Mouse (Mus musculus) mesoderm, embryonic 11.5 days (tissue): Measurements from ENCODE around the gene Zbtb21.
A peak's percentile ranks its signal among the peaks of the same experiment; 100 is the strongest.
"Not testable (repeated sequence)": the region's sequence is repeated elsewhere in the genome, so short reads cannot be mapped to it uniquely, and the experiment has no call there.

ENCODE experiments used
- DNase-seq: peaks from one replicate; pipeline ENCODE4 v3.0.0-alpha.2; 2012; ENCODE audit warnings: low read depth, low spot score

Zbtb21 gene

DNA sequence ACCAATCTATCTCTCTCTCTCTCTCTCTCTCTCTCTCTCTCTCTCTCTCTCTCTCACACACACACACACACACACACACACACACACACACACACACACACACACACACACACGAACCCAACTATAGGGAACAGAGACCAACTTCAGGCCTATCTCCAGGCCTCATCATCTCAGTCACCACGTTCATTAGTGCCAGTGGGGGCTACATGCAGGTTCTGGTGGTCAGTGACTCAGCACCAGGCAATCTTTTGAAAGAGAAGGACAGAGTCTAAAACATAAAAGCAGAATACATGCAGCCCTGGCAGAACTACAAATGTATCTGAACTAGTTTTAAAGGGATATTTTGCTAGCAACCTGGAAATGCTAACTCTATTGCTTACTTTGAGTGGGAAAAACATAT, 15.4 kb downstream of the Zbtb21 start:
- not testable (repeated sequence) for DNase-seq

DNA sequence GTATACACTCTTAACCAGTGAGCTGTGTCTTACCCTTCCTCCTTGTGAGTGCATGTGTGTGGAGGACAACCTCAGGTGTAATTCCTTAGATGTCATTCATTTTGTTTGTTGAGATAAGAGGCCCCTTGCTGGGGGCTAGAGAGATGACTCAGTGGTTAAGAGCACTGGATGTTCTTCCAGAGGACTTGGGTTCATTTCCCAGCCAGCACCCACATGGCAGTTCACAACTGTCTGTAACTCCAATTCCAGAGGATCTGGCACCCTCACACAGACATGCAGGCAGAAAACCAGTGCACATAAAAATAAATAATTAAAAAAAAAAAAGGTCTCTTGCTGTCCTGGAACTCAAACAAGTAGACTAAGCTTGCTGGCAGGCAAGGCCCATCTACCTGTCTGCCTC, 20.6 kb downstream of the Zbtb21 start:
- no peak for DNase-seq

DNA sequence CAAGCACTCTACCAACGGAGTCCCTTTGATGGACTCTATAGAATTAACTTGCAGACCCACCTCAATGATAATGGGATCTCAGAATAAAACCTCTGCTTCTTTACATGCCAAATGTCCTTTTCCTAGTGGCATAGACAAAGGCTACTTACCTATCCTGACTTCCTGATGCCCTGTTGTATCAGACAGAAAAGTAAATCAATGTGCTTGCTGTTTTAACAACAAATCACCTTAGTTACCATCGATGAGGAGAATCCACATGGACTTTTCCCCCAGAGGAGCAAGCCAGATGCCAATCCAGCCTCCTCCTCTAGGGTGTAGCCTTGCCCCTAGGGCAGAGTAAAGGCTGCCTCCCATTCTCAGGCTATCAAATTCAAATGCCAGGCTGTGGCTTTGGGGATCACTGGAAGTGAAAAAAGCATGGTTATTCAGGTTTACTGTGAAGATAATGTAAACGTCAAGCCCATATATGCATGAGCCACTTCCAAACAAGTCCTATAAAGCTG, 21.9 kb downstream of the Zbtb21 start:
- no peak for DNase-seq

DNA sequence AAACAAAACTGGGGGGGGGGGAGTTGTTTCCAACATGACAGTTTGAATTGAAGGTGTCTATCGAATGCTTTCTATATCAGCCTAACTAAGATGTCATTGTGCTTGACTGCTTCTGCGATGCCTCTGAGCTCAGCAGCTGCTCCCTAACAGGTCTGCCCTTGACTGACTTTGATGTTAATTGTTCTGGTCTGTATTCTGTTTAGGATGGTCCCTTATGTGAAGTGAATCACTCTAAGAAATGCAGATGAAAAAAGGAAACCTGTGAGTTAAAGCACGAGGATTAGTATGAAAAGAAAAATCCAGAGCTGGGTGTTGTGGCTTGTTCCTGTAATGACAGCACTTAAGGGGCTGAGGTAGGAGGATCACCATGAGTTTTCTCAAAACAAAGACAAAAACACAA, 26.6 kb downstream of the Zbtb21 start:
- DNase-seq: no peak

DNA sequence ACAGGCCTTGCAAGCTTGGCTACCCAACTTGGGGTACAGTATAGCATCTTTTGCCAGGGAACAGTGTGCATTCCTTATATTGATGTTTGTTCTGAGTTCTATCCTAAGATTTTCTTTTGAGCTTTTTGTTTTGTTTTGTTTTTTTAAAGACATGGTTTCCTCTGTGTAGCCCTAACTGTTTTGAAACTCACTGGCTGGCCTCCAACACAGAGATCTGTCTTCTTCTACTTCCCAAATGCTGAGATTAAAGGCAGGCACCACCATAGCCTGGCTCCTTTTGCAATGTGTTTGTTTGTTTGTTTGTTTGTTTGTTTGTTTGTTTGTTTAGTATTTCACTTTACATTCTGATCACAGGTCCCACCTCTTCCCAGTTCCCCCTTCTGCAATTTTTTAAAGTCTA, 32.2 kb downstream of the Zbtb21 start:
- DNase-seq: no peak

DNA sequence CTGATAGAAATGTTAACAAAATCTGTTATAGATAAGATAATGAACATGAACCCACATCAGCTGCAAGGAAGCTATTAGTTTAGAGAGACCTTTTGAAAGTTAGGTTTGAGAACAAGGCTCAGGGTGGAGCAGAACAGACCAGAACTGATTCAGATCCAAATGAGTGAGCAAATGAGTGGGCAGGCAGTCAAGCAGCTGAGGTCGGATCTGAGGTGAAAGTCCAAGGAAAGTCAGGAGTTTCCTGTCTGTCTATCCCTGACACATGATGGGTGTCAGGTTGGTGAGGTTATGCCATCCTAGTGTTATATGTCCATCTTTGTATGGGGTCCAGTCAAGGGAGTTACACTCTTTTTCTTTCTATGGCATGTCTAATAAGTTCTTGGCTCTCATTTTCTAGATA, 32.9 kb downstream of the Zbtb21 start:
- DNase-seq: no peak

DNA sequence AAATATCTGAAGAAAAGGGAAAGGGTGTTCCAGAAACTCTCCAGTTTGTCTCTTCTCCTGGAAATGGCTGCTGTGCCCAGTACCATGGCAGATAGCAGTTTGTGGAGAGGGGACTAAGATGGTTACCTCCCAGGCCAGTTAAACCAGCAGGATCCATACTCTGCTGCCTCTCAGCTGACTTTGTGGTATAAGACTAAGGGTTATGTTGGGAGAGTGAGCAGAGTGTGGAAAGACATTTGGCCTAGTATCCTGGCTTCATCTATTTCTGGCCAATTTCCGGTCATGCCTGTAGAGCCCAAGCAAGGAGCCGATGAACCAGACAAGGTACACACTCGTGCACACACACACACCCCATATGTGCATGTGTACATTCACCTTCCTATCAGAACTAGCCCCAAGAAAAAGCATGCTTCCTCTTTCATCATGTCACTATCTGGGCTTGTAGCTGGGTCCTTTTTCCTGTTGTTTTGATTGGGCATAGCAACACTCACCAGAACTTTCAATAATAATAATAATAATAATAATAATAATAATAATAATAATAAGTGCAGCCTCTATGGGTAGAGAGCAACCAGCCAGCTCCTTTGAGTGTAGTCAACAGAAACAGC, 35.0 kb downstream of the Zbtb21 start:
- no peak for DNase-seq

DNA sequence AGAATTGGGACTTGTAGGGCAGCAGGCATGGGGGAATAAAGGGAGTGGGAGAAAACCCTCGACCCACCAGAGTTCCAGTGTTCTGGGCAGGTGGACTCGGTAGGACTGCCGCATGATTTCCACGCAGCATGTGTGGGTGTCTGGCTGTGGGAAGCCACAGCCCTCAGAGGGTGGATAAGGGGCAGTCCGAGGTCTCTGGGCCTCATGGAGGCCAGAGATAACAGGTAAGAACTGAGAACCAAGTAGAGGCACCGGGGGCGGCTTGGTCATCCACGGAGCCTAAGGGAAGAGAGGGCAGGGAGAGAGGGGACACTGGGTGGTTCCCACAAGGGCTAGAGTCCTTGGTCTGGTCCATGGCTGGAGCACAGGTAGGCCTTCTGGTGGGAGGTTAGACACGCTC, 36.0 kb downstream of the Zbtb21 start:
- no peak for DNase-seq

DNA sequence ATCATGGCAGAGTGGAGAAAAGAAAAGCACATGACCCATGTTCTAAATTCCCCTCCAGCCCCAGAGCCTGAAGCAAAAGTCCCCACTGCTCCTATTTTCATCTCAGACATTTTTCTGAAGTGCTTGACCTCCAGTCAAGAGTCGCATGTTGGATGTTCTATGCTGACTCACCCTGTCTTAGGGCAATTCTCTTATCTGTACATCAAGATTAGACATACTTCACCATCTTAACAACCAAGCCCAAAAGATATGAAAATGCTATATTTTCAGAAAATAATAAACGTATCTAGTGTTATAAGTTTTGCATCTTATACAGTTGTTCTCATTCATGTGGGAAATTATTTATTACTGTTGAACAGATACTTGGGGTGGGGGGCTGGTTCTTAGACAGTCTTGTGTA, 36.7 kb downstream of the Zbtb21 start:
- DNase-seq: no peak

GRCm38 (mm10) chr16:97923700-97924099, 38.7 kb downstream of the Zbtb21 start:
- DNase-seq: no peak

- DNase-seq: no peak
Observed at GRCm38 (mm10) chr16:97922779-97923126, 39.7 kb downstream of the Zbtb21 start.

- DNase-seq: peak; percentile 71
Observed at GRCm38 (mm10) chr16:97921961-97922778, 40.3 kb downstream of the Zbtb21 start.

- no peak for DNase-seq
Observed at GRCm38 (mm10) chr16:97920621-97921020, 41.8 kb downstream of the Zbtb21 start.

GRCm38 (mm10) chr16:97919793-97920192, 42.6 kb downstream of the Zbtb21 start:
- DNase-seq: no peak

DNA sequence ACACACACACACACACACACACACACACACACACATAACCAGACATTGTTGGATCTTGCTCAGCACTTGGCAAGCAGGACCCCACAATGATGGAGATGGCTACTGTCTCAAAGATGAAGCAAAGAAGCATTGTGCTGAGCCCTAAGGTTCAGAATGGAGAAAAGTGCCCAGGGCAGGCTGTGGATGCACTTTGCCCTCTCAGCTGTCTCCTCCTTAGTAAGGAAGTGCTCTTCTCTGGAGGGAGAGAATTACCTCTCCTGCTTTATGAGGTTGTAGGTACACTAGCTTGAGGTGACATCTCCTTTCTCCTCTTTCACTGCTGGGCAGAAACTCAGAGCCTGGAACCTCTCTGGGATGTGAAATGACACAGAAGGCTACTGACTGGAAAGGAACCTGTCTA, 49.5 kb downstream of the Zbtb21 start:
- DNase-seq: no peak

DNA sequence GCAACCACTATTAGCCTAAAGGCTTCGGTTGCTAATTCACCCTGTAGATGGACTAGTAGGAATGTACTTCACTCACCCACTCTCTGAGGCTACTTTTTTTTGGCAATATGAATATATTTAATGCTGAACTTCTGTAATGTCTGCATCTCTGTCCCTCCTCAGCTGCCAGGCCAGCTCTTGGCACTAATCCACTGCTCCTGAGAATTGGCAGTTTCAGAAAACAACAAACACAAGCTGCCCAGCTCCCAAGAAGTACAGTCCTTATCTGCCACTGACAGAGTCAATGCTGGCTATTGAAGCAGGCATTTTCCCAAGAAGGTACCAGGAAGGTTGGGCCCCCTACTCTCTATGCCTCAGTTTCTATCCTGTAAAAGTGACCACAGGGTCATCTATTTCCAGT, 53.1 kb downstream of the Zbtb21 start:
- DNase-seq: no peak

DNA sequence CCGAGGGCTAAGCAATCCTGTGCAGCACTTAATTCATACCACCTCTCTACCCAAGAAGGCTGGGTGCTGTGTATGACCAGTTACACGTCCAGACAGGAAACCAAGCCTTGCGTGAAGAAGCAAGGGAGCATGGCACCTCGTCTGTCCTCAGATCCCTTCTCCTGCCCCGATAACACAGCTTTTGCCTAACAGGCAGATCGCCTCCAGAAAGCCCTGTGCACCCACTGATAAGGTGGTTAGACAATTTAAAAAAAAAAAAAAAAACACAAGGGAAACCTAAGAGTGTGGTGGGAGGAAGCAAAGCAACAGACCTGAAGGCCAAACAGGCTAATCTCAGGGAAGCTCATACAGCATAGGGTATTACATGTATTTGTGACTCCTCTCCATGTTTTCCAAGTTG, 54.9 kb downstream of the Zbtb21 start:
- DNase-seq: no peak

- no peak for DNase-seq
Observed at GRCm38 (mm10) chr16:97906337-97906736, 56.1 kb downstream of the Zbtb21 start.

GRCm38 (mm10) chr16:97905449-97905991, 56.9 kb downstream of the Zbtb21 start:
- no peak for DNase-seq

DNA sequence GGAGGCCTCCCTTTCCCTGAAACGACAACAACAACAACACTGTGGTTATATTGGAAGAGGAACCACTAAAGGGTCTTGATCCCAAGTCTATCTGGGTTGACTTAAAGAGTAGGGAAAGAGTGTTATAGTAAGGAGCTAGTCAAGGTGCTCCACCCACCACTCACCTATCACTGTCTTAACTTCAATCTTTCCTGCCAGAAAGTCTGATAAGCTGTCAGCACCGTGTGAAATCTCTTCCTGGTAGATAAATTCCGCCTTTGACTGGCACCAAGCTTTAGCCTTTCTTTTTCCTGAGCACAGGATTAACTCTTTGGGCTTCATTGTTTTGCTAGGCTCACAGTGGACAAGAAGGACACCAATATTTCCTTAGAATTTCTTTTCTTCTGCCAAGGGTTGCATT, 58.4 kb downstream of the Zbtb21 start:
- DNase-seq: no peak

GRCm38 (mm10) chr16:97897346-97898024, 64.9 kb downstream of the Zbtb21 start:
- no peak for DNase-seq
